Mouse (Mus musculus): Measurements from ENCODE around the gene Klk1b1. TPM values are rescaled to one million over a fixed set of nuclear protein-coding genes. Genes with fewer than 3 reads are reported as not detected.
"Not testable (repeated sequence)": the region's sequence is repeated elsewhere in the genome, so short reads cannot be mapped to it uniquely, and the experiment has no call there.

The Klk1b1 gene
- polyA plus RNA-seq, 1 experiment: not detected

- DNase-seq (ENCODE audit: low read depth): no peak
These were observed 38.3 kb downstream of the Klk1b1 start for GRCm38 (mm10) chr7:44004847-44005246.

GRCm38 (mm10) chr7:44011868-44012267 is 45.3 kb downstream of the Klk1b1 start, which contains the start of gene Klk1b26:
Gene Klk1b26 (plus strand): TSS chr7:44012168.
- DNase-seq (ENCODE audit: low read depth): not testable (repeated sequence)

- not testable (repeated sequence) for DNase-seq (ENCODE audit: low read depth)
These were observed 48.1 kb downstream of the Klk1b1 start for GRCm38 (mm10) chr7:44014666-44015065.

GRCm38 (mm10) chr7:44015071-44015470 is 48.5 kb downstream of the Klk1b1 start:
- DNase-seq (ENCODE audit: low read depth): no peak

Other genes with a start within 250 kb of the Klk1b1 start
- not detected in 2 replicates for gene Klk12, start 197.9 kb upstream of the Klk1b1 start, polyA plus RNA-seq (2012; rRNA removed)
- gene Klk11, start 192.1 kb upstream of the Klk1b1 start, polyA plus RNA-seq (2012; rRNA removed): 0.28 TPM in 1 of 2 replicates, not detected in the other
- 0.67 and 1.1 TPM in 2 replicates for gene Klk10, start 185.7 kb upstream of the Klk1b1 start, polyA plus RNA-seq (2012; rRNA removed)
- gene Klk9, start 174.9 kb upstream of the Klk1b1 start, polyA plus RNA-seq (2012; rRNA removed): not detected in 2 replicates
- gene Klk8, start 169.2 kb upstream of the Klk1b1 start, polyA plus RNA-seq (2012; rRNA removed): 1.1 and 1.6 TPM in 2 replicates
- not detected in 2 replicates for gene Klk7, start 155.5 kb upstream of the Klk1b1 start, polyA plus RNA-seq (2012; rRNA removed)
- gene Klk6, start 142.3 kb upstream of the Klk1b1 start, polyA plus RNA-seq (2012; rRNA removed): not detected in 2 replicates
- gene Klk5, start 124.8 kb upstream of the Klk1b1 start, polyA plus RNA-seq (2012; rRNA removed): not detected in 2 replicates
- gene Klk4, start 85.6 kb upstream of the Klk1b1 start, polyA plus RNA-seq (2012; rRNA removed): not detected in 2 replicates
- gene Klk15, start 33.0 kb upstream of the Klk1b1 start, polyA plus RNA-seq (2012; rRNA removed): not detected in 2 replicates
- 0.57 and 0.96 TPM in 2 replicates for gene Klk1b8, start 16.1 kb upstream of the Klk1b1 start, polyA plus RNA-seq (2012; rRNA removed)
- gene Klk1b9, start 9.3 kb downstream of the Klk1b1 start, polyA plus RNA-seq (2012; rRNA removed): not detected in 2 replicates
- 0.25 and 0.66 TPM in 2 replicates for gene Klk1b11, start 29.1 kb downstream of the Klk1b1 start, polyA plus RNA-seq (2012; rRNA removed)
- gene Klk1b26, start 45.4 kb downstream of the Klk1b1 start, polyA plus RNA-seq (2012; rRNA removed): 0.81 and 1.6 TPM in 2 replicates
- 1.5 and 26.9 TPM in 2 replicates for gene Klk1b27, start 85.5 kb downstream of the Klk1b1 start, polyA plus RNA-seq (2012; rRNA removed)
- gene Klk1b21, start 135.6 kb downstream of the Klk1b1 start, polyA plus RNA-seq (2012; rRNA removed): 0.23 and 0.51 TPM in 2 replicates
- gene Klk1b22, start 145.9 kb downstream of the Klk1b1 start, polyA plus RNA-seq (2012; rRNA removed): 16.3 TPM in 1 of 2 replicates, not detected in the other
- gene Klk1b16, start 170.0 kb downstream of the Klk1b1 start, polyA plus RNA-seq (2012; rRNA removed): not detected in 2 replicates
- 0.51 and 0.88 TPM in 2 replicates for gene Klk1b24, start 221.5 kb downstream of the Klk1b1 start, polyA plus RNA-seq (2012; rRNA removed)
- 0.38 and 0.43 TPM in 2 replicates for gene Klk1b3, start 231.4 kb downstream of the Klk1b1 start, polyA plus RNA-seq (2012; rRNA removed)
- not detected in 2 replicates for gene Klk1b4, start 240.7 kb downstream of the Klk1b1 start, polyA plus RNA-seq (2012; rRNA removed)
- 2.7 and 3.2 TPM in 2 replicates for gene Klk1b5, start 249.2 kb downstream of the Klk1b1 start, polyA plus RNA-seq (2012; rRNA removed)